Mouse (Mus musculus): ENCODE measurements around the gene Itgb3bp.

GRCm38 (mm10) chr4:99953904-99954303 lies 24.3 kb upstream of the Itgb3bp start:
- TF ChIP-seq CTCF (IDR thresholded peaks at IDR 0.05), result no peak
- no peak for TF ChIP-seq EP300 (IDR thresholded peaks at IDR 0.05)

Data from lung, postnatal 0 days (tissue).